Mouse (Mus musculus): ENCODE measurements around the gene Grid1.

Gene Grid1

GRCm38 (mm10) chr14:35009074-35009473 lies 189.2 kb downstream of the Grid1 start:
- DNase-seq (ENCODE audit: low spot score), result no peak

- DNase-seq (ENCODE audit: low spot score), result no peak
Observed at GRCm38 (mm10) chr14:35026686-35027085, 206.8 kb downstream of the Grid1 start.

GRCm38 (mm10) chr14:35027501-35028140 lies 207.7 kb downstream of the Grid1 start:
- no peak for DNase-seq (ENCODE audit: low spot score)

GRCm38 (mm10) chr14:35029626-35030025 lies 209.7 kb downstream of the Grid1 start:
- DNase-seq (ENCODE audit: low spot score), result no peak

- DNase-seq (ENCODE audit: low spot score), result no peak
Observed at GRCm38 (mm10) chr14:35030271-35030670, 210.4 kb downstream of the Grid1 start.

GRCm38 (mm10) chr14:35032283-35032682 lies 212.4 kb downstream of the Grid1 start:
- DNase-seq (ENCODE audit: low spot score), result no peak

- no peak for DNase-seq (ENCODE audit: low spot score)
Observed at GRCm38 (mm10) chr14:35044268-35044667, 224.4 kb downstream of the Grid1 start.

- DNase-seq (ENCODE audit: low spot score), result no peak
Observed at GRCm38 (mm10) chr14:35044918-35045698, 225.2 kb downstream of the Grid1 start.

- DNase-seq (ENCODE audit: low spot score), result no peak
Observed at GRCm38 (mm10) chr14:35049231-35049630, 229.3 kb downstream of the Grid1 start.

- DNase-seq (ENCODE audit: low spot score), result no peak
Observed at GRCm38 (mm10) chr14:35054139-35054538, 234.2 kb downstream of the Grid1 start.

- DNase-seq (ENCODE audit: low spot score), result no peak
Observed at GRCm38 (mm10) chr14:35074636-35075035, 254.7 kb downstream of the Grid1 start.

- DNase-seq (ENCODE audit: low spot score), result no peak
Observed at GRCm38 (mm10) chr14:35079954-35080353, 260.0 kb downstream of the Grid1 start.

- no peak for DNase-seq (ENCODE audit: low spot score)
Observed at GRCm38 (mm10) chr14:35092646-35093045, 272.7 kb downstream of the Grid1 start.

- no peak for DNase-seq (ENCODE audit: low spot score)
Observed at GRCm38 (mm10) chr14:35093561-35094186, 273.8 kb downstream of the Grid1 start.

- no peak for DNase-seq (ENCODE audit: low spot score)
Observed at GRCm38 (mm10) chr14:35095506-35096059, 275.7 kb downstream of the Grid1 start.

- DNase-seq (ENCODE audit: low spot score), result no peak
Observed at GRCm38 (mm10) chr14:35096085-35096484, 276.2 kb downstream of the Grid1 start.

GRCm38 (mm10) chr14:35097166-35097565 lies 277.3 kb downstream of the Grid1 start:
- DNase-seq (ENCODE audit: low spot score), result no peak

- no peak for DNase-seq (ENCODE audit: low spot score)
Observed at GRCm38 (mm10) chr14:35103639-35104210, 283.8 kb downstream of the Grid1 start.

GRCm38 (mm10) chr14:35107596-35107995 lies 287.7 kb downstream of the Grid1 start:
- no peak for DNase-seq (ENCODE audit: low spot score)

GRCm38 (mm10) chr14:35110928-35111327 lies 291.0 kb downstream of the Grid1 start:
- peak; percentile 8 for DNase-seq (ENCODE audit: low spot score)

- no peak for DNase-seq (ENCODE audit: low spot score)
Observed at GRCm38 (mm10) chr14:35112327-35113275, 292.7 kb downstream of the Grid1 start.

Data from urinary bladder, postnatal 14 days (tissue).